Mouse (Mus musculus) embryo, embryonic 9.5 days (tissue): ENCODE data around the gene Brpf1.

Experiments used
- DNase-seq: peaks from one replicate; pipeline ENCODE4 v3.0.0-alpha.2; 2017; ENCODE audit errors: extremely low spot score

The Brpf1 gene

GRCm38 (mm10) chr6:113306986-113307349 lies at the start of gene Brpf1:
Gene Brpf1, plus strand, starts transcription at chr6:113307137.
- no peak for DNase-seq

GRCm38 (mm10) chr6:113261174-113261858 lies 45.6 kb upstream of the Brpf1 start:
- no peak for DNase-seq

GRCm38 (mm10) chr6:113263531-113263930 lies 43.4 kb upstream of the Brpf1 start:
- no peak for DNase-seq

GRCm38 (mm10) chr6:113264429-113264828 lies 42.5 kb upstream of the Brpf1 start:
- DNase-seq, result no peak

- DNase-seq, result no peak
Observed at GRCm38 (mm10) chr6:113266996-113267655, 39.8 kb upstream of the Brpf1 start.

GRCm38 (mm10) chr6:113267988-113268387 lies 38.9 kb upstream of the Brpf1 start:
- DNase-seq, result no peak

GRCm38 (mm10) chr6:113272365-113272764 lies 34.6 kb upstream of the Brpf1 start:
- no peak for DNase-seq

GRCm38 (mm10) chr6:113276846-113277245 lies 30.1 kb upstream of the Brpf1 start:
- DNase-seq, result no peak

- no peak for DNase-seq
Observed at GRCm38 (mm10) chr6:113281676-113282075, 25.3 kb upstream of the Brpf1 start.

GRCm38 (mm10) chr6:113282101-113282802 lies 24.7 kb upstream of the Brpf1 start, which contains the start of gene Cpne9:
Gene Cpne9, plus strand, starts transcription at chr6:113282307.
- DNase-seq, result peak; percentile 62

- no peak for DNase-seq
Observed at GRCm38 (mm10) chr6:113282969-113283368, 24.0 kb upstream of the Brpf1 start.

- DNase-seq, result no peak
Observed at GRCm38 (mm10) chr6:113283500-113283899, 23.4 kb upstream of the Brpf1 start.

GRCm38 (mm10) chr6:113284931-113285330 lies 22.0 kb upstream of the Brpf1 start:
- DNase-seq, result no peak

GRCm38 (mm10) chr6:113286316-113286715 lies 20.6 kb upstream of the Brpf1 start:
- no peak for DNase-seq

- DNase-seq, result no peak
Observed at GRCm38 (mm10) chr6:113287236-113287635, 19.7 kb upstream of the Brpf1 start.

- DNase-seq, result no peak
Observed at GRCm38 (mm10) chr6:113289346-113289745, 17.6 kb upstream of the Brpf1 start.

- DNase-seq, result no peak
Observed at GRCm38 (mm10) chr6:113290346-113290745, 16.6 kb upstream of the Brpf1 start.

- no peak for DNase-seq
Observed at GRCm38 (mm10) chr6:113292938-113293337, 14.0 kb upstream of the Brpf1 start.

- DNase-seq, result no peak
Observed at GRCm38 (mm10) chr6:113296046-113296445, 10.9 kb upstream of the Brpf1 start.

- DNase-seq, result no peak
Observed at GRCm38 (mm10) chr6:113296639-113297038, 10.3 kb upstream of the Brpf1 start.

GRCm38 (mm10) chr6:113301350-113301749 lies 5.6 kb upstream of the Brpf1 start:
- DNase-seq, result no peak

- DNase-seq, result peak; percentile 34
Observed at GRCm38 (mm10) chr6:113302258-113302657, 4.7 kb upstream of the Brpf1 start.
